Mouse (Mus musculus) urinary bladder, postnatal 14 days (tissue): ENCODE data around the gene Dynlt1f.
"Not testable (repeated sequence)": the region's sequence is repeated elsewhere in the genome, so short reads cannot be mapped to it uniquely, and the experiment has no call there.

Experiments
- DNase-seq: peaks from one replicate; pipeline ENCODE4 v3.0.0; 2021; ENCODE audit warnings: low spot score

Gene Dynlt1f

GRCm38 (mm10) chr17:6661093-6661816, 5.6 kb upstream of the Dynlt1f start:
- DNase-seq = peak; percentile 73

- DNase-seq = not testable (repeated sequence)
Observed at GRCm38 (mm10) chr17:6660589-6660988, 4.9 kb upstream of the Dynlt1f start.

- not testable (repeated sequence) for DNase-seq
Observed at GRCm38 (mm10) chr17:6658801-6659200, 3.1 kb upstream of the Dynlt1f start, which contains the start of gene Sytl3. Gene Sytl3, plus strand, starts transcription at chr17:6659093.

GRCm38 (mm10) chr17:6656471-6656870, 771 bp upstream of the Dynlt1f start:
- not testable (repeated sequence) for DNase-seq

- peak; percentile 58 for DNase-seq
Observed at GRCm38 (mm10) chr17:6655087-6655511, 601 bp downstream of the Dynlt1f start.

GRCm38 (mm10) chr17:6653341-6653946, 2.3 kb downstream of the Dynlt1f start:
- not testable (repeated sequence) for DNase-seq

GRCm38 (mm10) chr17:6650904-6651565, 4.7 kb downstream of the Dynlt1f start:
- not testable (repeated sequence) for DNase-seq

GRCm38 (mm10) chr17:6647452-6647851, 8.2 kb downstream of the Dynlt1f start:
- DNase-seq = not testable (repeated sequence)

GRCm38 (mm10) chr17:6646841-6647240, 8.9 kb downstream of the Dynlt1f start:
- DNase-seq = not testable (repeated sequence)

- not testable (repeated sequence) for DNase-seq
Observed at GRCm38 (mm10) chr17:6645668-6646067, 10.0 kb downstream of the Dynlt1f start.

GRCm38 (mm10) chr17:6644673-6645072, 11.0 kb downstream of the Dynlt1f start:
- not testable (repeated sequence) for DNase-seq

- DNase-seq = not testable (repeated sequence)
Observed at GRCm38 (mm10) chr17:6644210-6644609, 11.5 kb downstream of the Dynlt1f start.

GRCm38 (mm10) chr17:6640771-6641429, 14.8 kb downstream of the Dynlt1f start:
- DNase-seq = peak; percentile 73

- not testable (repeated sequence) for DNase-seq
Observed at GRCm38 (mm10) chr17:6640044-6640637, 15.6 kb downstream of the Dynlt1f start.

GRCm38 (mm10) chr17:6639486-6639885, 16.2 kb downstream of the Dynlt1f start:
- not testable (repeated sequence) for DNase-seq

- DNase-seq = not testable (repeated sequence)
Observed at GRCm38 (mm10) chr17:6638444-6638843, 17.3 kb downstream of the Dynlt1f start.

GRCm38 (mm10) chr17:6637434-6637833, 18.3 kb downstream of the Dynlt1f start:
- not testable (repeated sequence) for DNase-seq

- no peak for DNase-seq
Observed at GRCm38 (mm10) chr17:6636861-6637260, 18.8 kb downstream of the Dynlt1f start.

GRCm38 (mm10) chr17:6635781-6636180, 19.9 kb downstream of the Dynlt1f start:
- DNase-seq = not testable (repeated sequence)

GRCm38 (mm10) chr17:6632850-6633249, 22.9 kb downstream of the Dynlt1f start:
- not testable (repeated sequence) for DNase-seq

- peak; percentile 48 for DNase-seq
Observed at GRCm38 (mm10) chr17:6630398-6630797, 25.3 kb downstream of the Dynlt1f start.
